Mouse (Mus musculus): ENCODE results near the gene Bmpr1a. TPM values are rescaled to one million over a fixed set of nuclear protein-coding genes. Genes with fewer than 3 reads are reported as not detected.
A peak's percentile ranks its signal among the peaks of the same experiment; 100 is the strongest.

Bmpr1a gene
- polyA plus RNA-seq, 1 experiment from 2014 or later = 25.5 TPM

DNA sequence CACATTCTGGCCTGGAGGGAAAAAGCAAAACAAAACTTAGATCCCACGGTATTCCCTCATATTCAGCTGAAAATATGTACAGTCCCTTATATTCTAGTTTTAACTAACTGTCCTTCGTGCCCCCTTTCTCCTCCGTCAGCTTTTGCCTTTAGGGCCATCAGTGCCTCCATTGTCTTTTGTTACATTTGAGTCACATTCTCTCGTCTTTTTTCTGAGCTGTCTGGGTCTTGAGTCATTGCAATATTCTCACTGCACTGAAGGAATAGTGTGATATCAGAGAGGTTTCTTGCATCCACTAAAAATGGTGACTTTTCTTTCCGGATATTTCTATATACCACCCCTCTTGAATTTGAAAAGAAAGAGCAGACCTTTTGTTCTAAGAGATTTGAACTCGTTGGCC lies 618 bp upstream of the Bmpr1a start:
- H3K4me1 ChIP-seq = peaks cover 42% of the 10 kb centered on the region
- 0 out of 2 replicates have a peak overlapping the region, but pooled peaks have one; percentile 31 for H3K9ac ChIP-seq
- WGBS = 33% methylated on average over 6 of the region's 6 CpGs
- no peak for ATAC-seq
- H3K9me3 ChIP-seq (replicated peaks) = no peaks in the 10 kb centered on the region
- no peak overlapping the region for H3K27ac ChIP-seq
- peak overlapping the region; percentile 75 for H3K4me2 ChIP-seq
- peak overlapping the region; percentile 91; the same call in 1 of the 2 replicates for H3K4me3 ChIP-seq
- no peaks in the 10 kb centered on the region for H3K36me3 ChIP-seq (ENCODE audit: poor library complexity, severe bottlenecking)
- no peaks in the 10 kb centered on the region for H3K27me3 ChIP-seq

DNA sequence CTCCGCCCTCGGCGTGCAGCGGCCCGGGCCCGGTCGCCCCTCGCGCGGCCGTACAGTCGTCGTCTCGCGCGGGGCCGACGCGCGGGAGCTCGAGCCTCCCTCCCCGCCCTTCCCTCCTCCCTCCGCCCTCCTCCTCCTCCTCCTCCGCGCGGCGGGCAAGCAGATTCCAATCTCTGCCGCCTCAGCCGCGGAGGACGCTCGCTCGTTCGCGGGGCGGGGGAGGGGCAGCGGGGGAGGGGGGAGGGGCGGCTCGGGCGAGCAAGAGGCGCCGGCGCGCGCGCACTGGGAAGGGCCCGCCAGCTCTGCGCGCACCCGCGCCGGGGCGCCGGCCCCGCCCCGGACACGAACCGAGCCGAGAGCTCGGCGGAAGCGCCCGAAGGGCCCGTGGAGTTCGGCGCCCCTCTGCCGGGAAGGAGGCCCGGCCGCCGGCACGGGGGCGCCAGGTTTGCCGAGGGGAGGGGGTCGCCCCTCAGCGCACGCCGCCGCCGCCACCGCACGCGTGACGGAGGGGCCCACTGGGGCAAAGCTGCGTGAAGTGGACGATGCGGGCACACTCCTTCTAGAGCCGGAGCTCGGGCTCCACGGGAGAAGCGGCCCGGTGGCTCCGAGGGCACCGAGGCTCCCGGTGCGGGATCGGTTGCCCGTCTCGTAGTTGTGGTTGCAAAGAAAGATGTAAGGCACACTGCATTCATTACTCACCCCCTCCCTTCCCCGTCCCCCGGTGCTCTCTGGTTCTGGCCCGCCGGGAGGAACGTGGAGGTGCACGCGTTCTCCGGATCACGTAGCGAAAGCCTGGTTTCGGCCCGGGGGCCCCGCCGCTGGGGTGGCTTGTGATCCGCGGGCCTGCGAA lies 441 bp downstream of the Bmpr1a start:
- Histone ChIP-seq H3K27me3 (no peaks in the 10 kb centered on the region), H3K4me1 (peaks cover 40% of the 10 kb centered on the region), H3K36me3 (ENCODE audit: poor library complexity, severe bottlenecking) (no peaks in the 10 kb centered on the region), H3K9me3 (replicated peaks) (no peaks in the 10 kb centered on the region), H3K4me2 (peak overlapping the region; percentile 75), H3K27ac (peak overlapping the region; percentile 95), H3K4me3 (peak overlapping the region; percentile 91), H3K9ac (peak overlapping the region; percentile 96)
- ATAC-seq = peak; percentile 92
- under 1% methylated on average over 60 of the region's 115 CpGs for WGBS

DNA sequence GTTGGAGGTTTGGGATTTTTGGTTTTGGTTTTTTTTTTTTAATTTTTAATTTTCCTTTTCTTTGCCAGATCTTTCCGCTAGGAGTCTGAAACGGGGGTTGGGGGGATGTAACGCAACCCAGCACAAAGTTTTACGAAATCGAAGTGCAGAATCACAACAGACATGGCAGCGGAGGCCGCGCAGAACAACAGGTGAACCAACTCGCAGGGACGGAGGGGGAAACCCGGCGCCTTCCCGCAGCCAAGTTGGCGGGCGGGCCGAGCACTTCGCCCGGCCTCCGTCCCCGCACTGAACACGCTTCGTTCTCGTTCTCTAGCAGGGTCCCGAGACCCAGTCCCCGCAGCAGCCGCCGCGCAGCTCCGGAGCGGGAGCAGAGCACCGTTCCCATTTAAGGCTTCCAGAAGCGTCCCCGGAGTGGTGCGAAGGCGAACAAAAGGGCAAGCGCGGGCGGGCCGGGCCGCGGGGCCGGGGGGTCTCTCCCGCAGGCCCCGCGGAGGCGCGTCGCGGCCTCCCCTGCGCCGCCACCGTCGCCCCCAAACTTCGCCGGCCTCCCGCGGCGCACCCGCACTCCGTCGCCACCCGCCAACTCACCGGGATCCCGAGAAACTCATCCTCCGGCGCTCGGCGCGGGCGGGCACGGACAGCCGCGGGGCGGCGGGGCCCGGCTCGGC lies 1.2 kb downstream of the Bmpr1a start:
- Histone ChIP-seq H3K4me3 (peak overlapping the region; percentile 91), H3K4me1 (peaks cover 44% of the 10 kb centered on the region), H3K4me2 (peak overlapping the region; percentile 75), H3K27ac (peak overlapping the region; percentile 95), H3K36me3 (ENCODE audit: poor library complexity, severe bottlenecking) (no peaks in the 10 kb centered on the region), H3K9ac (peak overlapping the region; percentile 96), H3K9me3 (replicated peaks) (no peaks in the 10 kb centered on the region), H3K27me3 (no peaks in the 10 kb centered on the region)
- under 1% methylated on average over 61 of the region's 77 CpGs for WGBS
- peak; percentile 46; the same call in 1 of the 2 replicates for ATAC-seq

DNA sequence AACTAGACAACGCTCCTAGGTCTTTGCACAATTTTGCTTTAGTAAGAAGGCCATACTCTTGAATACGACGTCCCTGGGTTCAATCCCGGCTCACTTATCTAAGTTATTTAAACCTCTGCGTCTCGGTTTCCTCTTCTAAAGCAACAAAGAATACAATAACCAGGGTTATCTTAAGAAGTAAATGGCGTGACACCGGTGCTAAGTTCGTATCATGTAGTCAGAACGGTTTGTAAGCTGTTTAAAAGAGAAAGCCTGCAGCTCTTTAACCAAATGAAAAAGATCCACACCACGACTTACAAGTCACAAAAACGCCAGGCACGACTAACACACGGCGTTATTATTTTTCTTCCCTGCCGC lies 1.7 kb downstream of the Bmpr1a start:
- ATAC-seq = no peak
- H3K27ac ChIP-seq = peak overlapping the region; percentile 95
- peak overlapping the region; percentile 75 for H3K4me2 ChIP-seq
- no peaks in the 10 kb centered on the region for H3K9me3 ChIP-seq (replicated peaks)
- under 1% methylated on average over 16 of the region's 16 CpGs for WGBS
- peak overlapping the region; percentile 91 for H3K4me3 ChIP-seq
- H3K27me3 ChIP-seq = no peaks in the 10 kb centered on the region
- peaks cover 46% of the 10 kb centered on the region for H3K4me1 ChIP-seq
- H3K36me3 ChIP-seq (ENCODE audit: poor library complexity, severe bottlenecking) = no peaks in the 10 kb centered on the region
- peak overlapping the region; percentile 96 for H3K9ac ChIP-seq

GRCm38 (mm10) chr14:34500309-34500708 lies 2.8 kb downstream of the Bmpr1a start:
- Histone ChIP-seq H3K27ac (no peak overlapping the region), H3K9me3 (replicated peaks) (no peaks in the 10 kb centered on the region), H3K4me2 (peak overlapping the region; percentile 75), H3K9ac (peak overlapping the region; percentile 30), H3K4me1 (peaks cover 46% of the 10 kb centered on the region), H3K36me3 (ENCODE audit: poor library complexity, severe bottlenecking) (no peaks in the 10 kb centered on the region), H3K27me3 (no peaks in the 10 kb centered on the region), H3K4me3 (peak overlapping the region; percentile 91)
- WGBS = under 1% methylated on average over 4 of the region's 4 CpGs
- no peak for ATAC-seq

GRCm38 (mm10) chr14:34499664-34500063 lies 3.5 kb downstream of the Bmpr1a start:
- Histone ChIP-seq H3K4me2 (peak overlapping the region; percentile 75), H3K36me3 (ENCODE audit: poor library complexity, severe bottlenecking) (no peaks in the 10 kb centered on the region), H3K9me3 (replicated peaks) (no peaks in the 10 kb centered on the region), H3K27ac (0 out of 2 replicates have a peak overlapping the region, but pooled peaks have one; percentile 3), H3K4me3 (peak overlapping the region; percentile 91), H3K9ac (peak overlapping the region; percentile 27; the same call in 1 of the 2 replicates), H3K4me1 (peaks cover 46% of the 10 kb centered on the region), H3K27me3 (no peaks in the 10 kb centered on the region)
- ATAC-seq = no peak
- WGBS = 67% methylated on average over 4 of the region's 4 CpGs

DNA sequence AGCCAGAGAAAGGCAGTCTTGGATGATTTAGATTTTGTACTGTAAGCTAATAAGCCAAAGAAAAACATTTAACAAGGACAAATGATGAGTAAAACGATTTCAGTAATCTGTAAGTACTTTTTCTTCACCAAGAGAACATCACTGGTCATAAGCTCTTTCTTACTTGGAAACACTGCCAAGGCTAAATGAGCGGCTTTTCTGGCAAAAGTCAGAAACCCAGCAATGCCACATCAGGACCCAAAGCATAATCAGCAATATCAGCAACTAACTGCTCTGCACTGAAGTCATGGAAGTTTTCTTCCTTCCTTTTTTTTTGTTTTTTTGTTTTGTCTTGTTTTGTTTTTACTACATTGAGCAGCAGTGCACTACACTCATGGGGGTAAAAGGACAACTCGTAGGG lies 5.8 kb downstream of the Bmpr1a start:
- Histone ChIP-seq H3K4me2 (no peak overlapping the region), H3K9me3 (replicated peaks) (no peaks in the 10 kb centered on the region), H3K4me3 (no peak overlapping the region), H3K4me1 (peaks cover 38% of the 10 kb centered on the region), H3K27me3 (no peaks in the 10 kb centered on the region), H3K9ac (no peak overlapping the region), H3K27ac (no peak overlapping the region), H3K36me3 (ENCODE audit: poor library complexity, severe bottlenecking) (no peaks in the 10 kb centered on the region)
- ATAC-seq = no peak
- 86% methylated on average over 3 of the region's 3 CpGs for WGBS

- 88% methylated on average over 3 of the region's 3 CpGs for WGBS
- no peak overlapping the region for H3K9ac ChIP-seq
These were observed 9.5 kb downstream of the Bmpr1a start for GRCm38 (mm10) chr14:34493682-34494081.

GRCm38 (mm10) chr14:34492688-34493087 lies 10.5 kb downstream of the Bmpr1a start:
- no peak overlapping the region for H3K9ac ChIP-seq
- no peak for ATAC-seq
- H3K27me3 ChIP-seq = no peaks in the 10 kb centered on the region
- H3K27ac ChIP-seq = no peak overlapping the region
- H3K4me1 ChIP-seq = peaks cover 7% of the 10 kb centered on the region
- H3K4me2 ChIP-seq = no peak overlapping the region
- H3K9me3 ChIP-seq (replicated peaks) = no peaks in the 10 kb centered on the region
- no peak overlapping the region for H3K4me3 ChIP-seq
- WGBS = 88% methylated on average over 2 of the region's 2 CpGs
- no peaks in the 10 kb centered on the region for H3K36me3 ChIP-seq (ENCODE audit: poor library complexity, severe bottlenecking)

More at GRCm38 (mm10) chr14:34493682-34494081, 9.5 kb downstream of the Bmpr1a start:
- Histone ChIP-seq H3K27me3 (no peaks in the 10 kb centered on the region), H3K4me3 (no peak overlapping the region), H3K4me2 (no peak overlapping the region), H3K4me1 (peaks cover 15% of the 10 kb centered on the region), H3K36me3 (ENCODE audit: poor library complexity, severe bottlenecking) (no peaks in the 10 kb centered on the region), H3K27ac (no peak overlapping the region), H3K9me3 (replicated peaks) (no peaks in the 10 kb centered on the region)
- no peak for ATAC-seq

- H3K27me3 ChIP-seq = no peaks in the 10 kb centered on the region
- no peak overlapping the region for H3K27ac ChIP-seq
- 91% methylated on average over 1 of the region's 1 CpGs for WGBS
- ATAC-seq = no peak
- H3K4me2 ChIP-seq = no peak overlapping the region
- no peaks in the 10 kb centered on the region; the same call in 1 of the 2 replicates for H3K4me1 ChIP-seq
- H3K4me3 ChIP-seq = no peak overlapping the region
- no peaks in the 10 kb centered on the region for H3K36me3 ChIP-seq (ENCODE audit: poor library complexity, severe bottlenecking)
- H3K9me3 ChIP-seq (replicated peaks) = no peaks in the 10 kb centered on the region
- no peak overlapping the region for H3K9ac ChIP-seq
These were observed 12.2 kb downstream of the Bmpr1a start for GRCm38 (mm10) chr14:34490965-34491364.

- no peaks in the 10 kb centered on the region for H3K27me3 ChIP-seq
- H3K9ac ChIP-seq = no peak overlapping the region
- ATAC-seq = no peak
- WGBS = 87% methylated on average over 2 of the region's 2 CpGs
- H3K4me3 ChIP-seq = no peak overlapping the region
- H3K27ac ChIP-seq = no peak overlapping the region
- H3K4me1 ChIP-seq = peaks cover 5% of the 10 kb centered on the region
- H3K36me3 ChIP-seq (ENCODE audit: poor library complexity, severe bottlenecking) = no peaks in the 10 kb centered on the region
- H3K4me2 ChIP-seq = no peak overlapping the region
- no peaks in the 10 kb centered on the region for H3K9me3 ChIP-seq (replicated peaks)
These were observed 13.2 kb downstream of the Bmpr1a start for GRCm38 (mm10) chr14:34489928-34490327.

GRCm38 (mm10) chr14:34486169-34486568 lies 17.0 kb downstream of the Bmpr1a start:
- Histone ChIP-seq H3K27ac (no peak overlapping the region), H3K4me2 (no peak overlapping the region), H3K4me1 (peaks cover 18% of the 10 kb centered on the region), H3K4me3 (no peak overlapping the region), H3K36me3 (ENCODE audit: poor library complexity, severe bottlenecking) (no peaks in the 10 kb centered on the region), H3K27me3 (no peaks in the 10 kb centered on the region), H3K9me3 (replicated peaks) (no peaks in the 10 kb centered on the region), H3K9ac (no peak overlapping the region)
- ATAC-seq = no peak
- WGBS = 59% methylated on average over 8 of the region's 8 CpGs
